Mouse (Mus musculus) embryonic facial prominence, embryonic 11.5 days (tissue): ENCODE results near the gene Kctd10. TPM values are rescaled to one million over a fixed set of nuclear protein-coding genes. Genes with fewer than 3 reads are reported as not detected.

Experiments used
- ATAC-seq: fragments of 200-750 bp; cut with Nextera tagmentation; replicated peaks from 2 replicates; pipeline ENCODE4 v1.8.0; 2017; ENCODE audit warnings: low read depth; ENCODE audit not compliant: insufficient number of reproducible peaks, low FRiP score, low TSS enrichment
- DNase-seq: peaks from one replicate; pipeline ENCODE4 v3.0.0-alpha.2; 2015; ENCODE audit warnings: low spot score
- H3K27ac ChIP-seq: fragments of 300-500 bp; sonication (generic); replicated peaks from 2 replicates; pipeline ENCODE4 v1.5.1; 2014; ENCODE audit warnings: mild to moderate bottlenecking, low read depth, low read length, control low read depth
- H3K27me3 ChIP-seq: fragments of 300-500 bp; sonication (generic); 2 replicates; pipeline ENCODE4 v1.6.1; 2014; ENCODE audit warnings: mild to moderate bottlenecking, low read length, moderate library complexity, mixed read lengths; ENCODE audit not compliant: control insufficient read depth, insufficient read depth
- H3K36me3 ChIP-seq: fragments of 300-500 bp; sonication (generic); replicated peaks from 2 replicates; pipeline ENCODE4 v1.6.1; 2014; ENCODE audit warnings: low read depth, mild to moderate bottlenecking, low read length, moderate library complexity, mixed read lengths; ENCODE audit not compliant: control insufficient read depth, insufficient read depth
- H3K4me1 ChIP-seq: fragments of 300-500 bp; sonication (generic); 2 replicates; pipeline ENCODE4 v1.6.1; 2014; ENCODE audit warnings: low read length, mixed read lengths; ENCODE audit not compliant: control insufficient read depth, insufficient read depth
- H3K4me2 ChIP-seq: fragments of 300-500 bp; sonication (generic); 2 replicates; pipeline ENCODE4 v1.6.1; 2014; ENCODE audit warnings: low read depth, mild to moderate bottlenecking, control low read depth, low read length, moderate library complexity
- H3K4me3 ChIP-seq: fragments of 300-500 bp; sonication (generic); 2 replicates; pipeline ENCODE4 v1.5.1; 2014; ENCODE audit warnings: low read depth, low read length, control low read depth
- H3K9ac ChIP-seq: fragments of 300-500 bp; sonication (generic); replicated peaks from 2 replicates; pipeline ENCODE4 v1.6.1; 2014; ENCODE audit warnings: mild to moderate bottlenecking, control low read depth, low read length
- H3K9me3 ChIP-seq: fragments of 300-500 bp; sonication (generic); replicated peaks from 2 replicates; pipeline ENCODE4 v1.6.1; 2016; ENCODE audit warnings: mild to moderate bottlenecking, low read length, inconsistent platforms, mixed read lengths; ENCODE audit not compliant: control insufficient read depth
- WGBS: fragments of 180-500 bp; shearing (Covaris S2); extraction: QIAGEN DNeasy Blood & Tissue Kit; methylation state at CpG from one replicate; pipeline ENCODE4 v1.1.7; 2014; 5-methylcytosine and 5-hydroxymethylcytosine counted together
- polyA plus RNA-seq: library from polyadenylated mRNA; unstranded; fragments of >200 nt; fragmentation: Nextera tagmentation; extraction: Ambion mirVana; gene quantifications from 2 replicates; pipeline ENCODE4 v1.2.1, GENCODE M21; 2014

The Kctd10 gene
- polyA plus RNA-seq, 1 experiment from 2014 or later, result 110 TPM

DNA sequence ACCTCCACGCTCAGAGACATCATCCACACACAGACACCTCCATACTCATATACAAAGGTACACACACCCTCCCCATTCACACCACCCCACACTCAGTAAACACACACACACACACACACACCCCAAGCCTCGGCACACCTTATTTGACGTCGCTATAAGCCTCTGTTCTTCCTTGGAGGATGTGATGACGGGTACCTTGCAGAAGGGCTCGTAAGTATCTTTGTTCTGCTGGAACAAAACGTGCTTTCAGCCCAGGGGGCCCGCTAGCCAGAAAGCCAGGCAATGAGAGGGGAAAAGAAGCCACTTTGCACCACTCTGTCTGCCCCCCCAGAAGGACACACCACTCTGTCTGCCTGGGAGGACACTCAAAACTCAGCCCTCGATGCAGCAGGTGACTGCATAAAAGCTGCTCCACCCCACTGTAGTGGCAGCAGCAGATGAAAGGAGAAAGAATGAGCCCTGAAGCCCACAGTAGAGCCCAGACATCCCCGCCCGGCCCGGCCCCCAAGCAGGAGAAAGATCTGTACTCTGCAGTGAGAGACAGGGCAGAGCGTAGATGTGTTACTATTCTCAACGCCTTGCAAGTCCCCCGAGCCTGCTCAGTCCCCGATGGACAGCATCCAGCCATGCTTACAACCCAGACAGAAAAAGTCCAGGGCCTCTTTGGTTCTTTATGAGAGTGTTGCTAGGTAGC is 11.4 kb downstream of the Kctd10 start:
- Histone ChIP-seq H3K4me1 (peaks cover 15% of the 10 kb centered on the region), H3K9me3 (no peaks in the 10 kb centered on the region), H3K27ac (no peak overlapping the region), H3K4me3 (no peak overlapping the region), H3K9ac (no peak overlapping the region), H3K27me3 (no peaks in the 10 kb centered on the region), H3K4me2 (no peak overlapping the region), H3K36me3 (peaks cover 22% of the 10 kb centered on the region)
- WGBS, result 90% methylated on average over 16 of the region's 16 CpGs
- no peak for ATAC-seq
- no peak for DNase-seq

DNA sequence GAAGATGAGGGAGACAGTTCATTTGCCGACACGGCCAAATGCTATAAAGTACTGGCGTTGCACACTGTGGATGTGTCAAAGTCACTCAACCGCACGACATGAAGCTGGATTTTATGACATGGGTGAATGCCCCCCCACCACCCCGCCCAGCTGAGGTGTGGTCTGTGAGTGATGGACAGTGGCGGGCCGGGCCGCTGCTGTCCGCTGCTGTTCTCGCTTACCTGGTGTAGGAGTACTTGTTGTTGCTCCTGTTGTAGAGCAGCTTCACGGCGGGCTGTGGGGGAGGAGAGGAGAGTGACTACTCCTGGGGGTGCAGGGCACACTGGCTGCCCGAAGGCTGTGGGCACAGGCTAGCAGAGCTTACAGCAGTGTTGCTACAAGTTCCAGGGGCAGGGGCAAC is 12.2 kb downstream of the Kctd10 start:
- peaks cover 17% of the 10 kb centered on the region for H3K36me3 ChIP-seq
- no peaks in the 10 kb centered on the region for H3K27me3 ChIP-seq
- no peak for ATAC-seq
- H3K4me2 ChIP-seq, result no peak overlapping the region
- WGBS, result 96% methylated on average over 14 of the region's 14 CpGs
- no peak overlapping the region for H3K27ac ChIP-seq
- H3K4me1 ChIP-seq, result peaks cover 15% of the 10 kb centered on the region
- no peak for DNase-seq
- no peak overlapping the region for H3K9ac ChIP-seq
- no peaks in the 10 kb centered on the region for H3K9me3 ChIP-seq
- H3K4me3 ChIP-seq, result no peak overlapping the region

DNA sequence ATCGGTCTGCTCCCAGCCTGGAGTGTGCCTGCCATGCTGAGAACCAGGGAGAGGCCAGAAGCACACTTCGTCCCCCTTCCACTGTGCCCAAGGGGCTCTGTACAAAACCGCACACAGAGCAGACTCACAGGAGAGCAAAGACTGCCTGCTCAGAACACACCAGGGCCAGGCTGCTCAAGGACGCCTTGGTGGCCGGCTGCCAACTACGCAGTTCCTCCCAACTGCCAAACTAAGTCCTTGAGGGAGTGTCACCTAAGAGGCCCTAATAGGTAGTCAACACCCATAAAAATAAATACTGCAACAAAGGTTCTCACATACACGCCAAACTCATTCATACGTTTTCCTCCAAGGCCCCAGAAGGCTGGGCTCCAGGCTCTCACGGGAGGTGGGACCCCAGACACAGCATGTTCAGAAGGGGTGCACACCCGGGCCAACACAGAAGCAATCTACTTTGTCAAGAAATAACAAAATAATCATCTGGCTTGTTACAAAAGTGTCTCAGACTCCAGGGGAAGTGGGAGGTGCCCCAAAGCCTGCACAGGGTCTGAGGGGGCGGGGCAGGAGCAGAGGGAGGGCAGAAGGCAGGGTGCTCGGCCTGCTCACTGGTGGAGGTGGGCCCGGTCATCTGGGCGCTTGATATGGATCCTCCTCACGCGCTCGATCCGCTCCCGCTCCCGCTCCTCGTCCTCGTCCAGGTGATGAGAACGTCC is 15.1 kb downstream of the Kctd10 start:
- no peak for ATAC-seq
- Histone ChIP-seq H3K27ac (no peak overlapping the region), H3K9ac (no peak overlapping the region), H3K36me3 (peaks cover 17% of the 10 kb centered on the region), H3K4me1 (peaks cover 4% of the 10 kb centered on the region), H3K4me2 (no peak overlapping the region), H3K9me3 (no peaks in the 10 kb centered on the region), H3K4me3 (no peak overlapping the region), H3K27me3 (no peaks in the 10 kb centered on the region)
- WGBS, result 91% methylated on average over 23 of the region's 23 CpGs
- no peak for DNase-seq

- DNase-seq (no peak), ATAC-seq (no peak)
- Histone ChIP-seq H3K4me2 (no peak overlapping the region), H3K27ac (no peak overlapping the region), H3K9me3 (no peaks in the 10 kb centered on the region), H3K9ac (no peak overlapping the region), H3K4me3 (no peak overlapping the region), H3K36me3 (peaks cover 2% of the 10 kb centered on the region), H3K27me3 (no peaks in the 10 kb centered on the region), H3K4me1 (peaks cover 3% of the 10 kb centered on the region; the same call in 1 of the 2 replicates)
- 82% methylated on average over 15 of the region's 15 CpGs for WGBS
These were observed 19.3 kb downstream of the Kctd10 start for GRCm38 (mm10) chr5:114360968-114361367.

DNA sequence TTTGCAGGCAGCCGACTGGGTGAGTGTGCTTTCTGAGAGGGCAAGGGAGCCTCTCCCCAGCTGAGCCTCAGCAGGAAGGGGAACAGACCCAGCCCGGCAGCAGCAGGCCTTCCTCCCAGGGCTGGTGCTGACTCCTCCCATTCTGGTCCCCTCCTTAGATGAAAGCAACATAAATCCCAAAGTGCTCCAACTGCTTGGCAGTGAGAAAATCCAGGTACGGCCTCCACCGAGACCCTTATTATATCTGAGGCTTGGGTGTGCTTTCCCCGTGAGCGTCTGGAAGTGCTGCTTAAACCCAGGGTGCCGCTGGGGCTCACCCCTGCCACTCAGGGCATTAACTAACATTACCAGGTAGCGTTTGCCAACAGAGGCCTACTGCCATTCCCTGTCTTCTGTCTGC is 20.7 kb downstream of the Kctd10 start:
- WGBS, result 71% methylated on average over 8 of the region's 8 CpGs
- peaks cover 2% of the 10 kb centered on the region for H3K36me3 ChIP-seq
- DNase-seq (no peak), ATAC-seq (no peak)
- H3K27ac ChIP-seq, result peak overlapping the region; percentile 22; the same call in 1 of the 2 replicates
- H3K4me3 ChIP-seq, result no peak overlapping the region
- H3K9me3 ChIP-seq, result no peaks in the 10 kb centered on the region
- H3K9ac ChIP-seq, result no peak overlapping the region
- H3K27me3 ChIP-seq, result no peaks in the 10 kb centered on the region
- H3K4me2 ChIP-seq, result no peak overlapping the region
- peaks cover 3% of the 10 kb centered on the region; the same call in 1 of the 2 replicates for H3K4me1 ChIP-seq

GRCm38 (mm10) chr5:114358833-114359232 is 21.5 kb downstream of the Kctd10 start:
- H3K36me3 ChIP-seq, result no peaks in the 10 kb centered on the region; the same call in none of the 2 replicates
- WGBS, result 80% methylated on average over 10 of the region's 10 CpGs
- DNase-seq (no peak), ATAC-seq (no peak)
- H3K9me3 ChIP-seq, result no peaks in the 10 kb centered on the region
- no peak overlapping the region for H3K4me2 ChIP-seq
- peaks cover 3% of the 10 kb centered on the region; the same call in 1 of the 2 replicates for H3K4me1 ChIP-seq
- H3K4me3 ChIP-seq, result no peak overlapping the region
- H3K27me3 ChIP-seq, result no peaks in the 10 kb centered on the region
- no peak overlapping the region for H3K9ac ChIP-seq
- H3K27ac ChIP-seq, result no peak overlapping the region

- ATAC-seq, result peak; percentile 30
- H3K27me3 ChIP-seq, result no peaks in the 10 kb centered on the region
- no peak overlapping the region for H3K27ac ChIP-seq
- peaks cover 3% of the 10 kb centered on the region; the same call in 1 of the 2 replicates for H3K4me1 ChIP-seq
- no peak overlapping the region for H3K4me3 ChIP-seq
- DNase-seq, result peak; percentile 45
- H3K9me3 ChIP-seq, result no peaks in the 10 kb centered on the region
- no peak overlapping the region for H3K4me2 ChIP-seq
- no peaks in the 10 kb centered on the region for H3K36me3 ChIP-seq
- WGBS, result 51% methylated on average over 23 of the region's 23 CpGs
- no peak overlapping the region for H3K9ac ChIP-seq
These were observed 23.2 kb downstream of the Kctd10 start for GRCm38 (mm10) chr5:114356936-114357751.
